Mouse (Mus musculus): ENCODE data around the gene Efhc2. TPM values are rescaled to one million over a fixed set of nuclear protein-coding genes. Genes with fewer than 3 reads are reported as not detected.

Efhc2 gene
- 1.7 and 2.1 TPM in 2 replicates for polyA plus RNA-seq (2014; fragmentation: Nextera tagmentation; extraction: Ambion mirVana)

DNA sequence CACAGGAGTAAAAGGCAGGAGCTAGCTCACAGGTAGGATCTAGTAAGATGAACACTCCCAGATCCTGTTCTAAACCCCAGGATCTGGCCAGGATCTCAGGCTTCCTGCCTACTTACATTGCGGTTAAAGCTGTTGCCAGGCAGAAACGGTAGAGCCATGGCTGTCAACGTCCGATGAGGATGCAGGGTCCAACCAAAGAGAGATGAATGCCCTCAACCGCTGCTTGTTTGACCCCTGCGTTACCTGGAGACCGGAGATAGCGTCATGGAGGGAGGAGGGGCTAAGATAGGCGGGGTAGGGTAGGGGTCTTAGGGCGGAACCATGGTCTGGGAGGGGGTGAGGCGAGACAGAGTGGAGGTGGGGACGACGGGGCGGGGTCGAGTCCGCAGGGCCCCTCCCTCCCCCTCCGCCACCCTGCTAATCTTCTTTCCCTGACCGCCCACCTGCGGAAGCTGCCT, at the start of gene Efhc2:
Gene Efhc2, minus strand, starts transcription at position 243 of the 458 bp plus-strand sequence.
- no peaks in the 10 kb centered on the region for H3K27me3 ChIP-seq (ENCODE audit: control insufficient read depth, insufficient read depth, low read length)
- peak; percentile 76 for ATAC-seq (ENCODE audit: low FRiP score, low TSS enrichment)
- no peak within 1 kb of the TSS; the same call in 1 of the 2 replicates for H3K27ac ChIP-seq (replicated peaks; ENCODE audit: low read depth, low read length)
- peak within 1 kb of the TSS; percentile 44 for H3K9ac ChIP-seq (replicated peaks; ENCODE audit: low read length)
- DNase-seq, result peak; percentile 46
- no peaks in the 10 kb centered on the region for H3K9me3 ChIP-seq (ENCODE audit: control insufficient read depth, low read length)
- WGBS, result 13% methylated on average over 18 of the region's 19 CpGs
- no peaks in the 10 kb centered on the region for H3K36me3 ChIP-seq (ENCODE audit: control insufficient read depth, insufficient read depth, low read length)
- no peaks in the 10 kb centered on the region for H3K4me1 ChIP-seq (ENCODE audit: control insufficient read depth, insufficient read depth, low read length)
- peak within 1 kb of the TSS; percentile 56 for H3K4me2 ChIP-seq (ENCODE audit: low read length)
- peak within 1 kb of the TSS; percentile 36 for H3K4me3 ChIP-seq (replicated peaks; ENCODE audit: low read depth, low read length)

DNA sequence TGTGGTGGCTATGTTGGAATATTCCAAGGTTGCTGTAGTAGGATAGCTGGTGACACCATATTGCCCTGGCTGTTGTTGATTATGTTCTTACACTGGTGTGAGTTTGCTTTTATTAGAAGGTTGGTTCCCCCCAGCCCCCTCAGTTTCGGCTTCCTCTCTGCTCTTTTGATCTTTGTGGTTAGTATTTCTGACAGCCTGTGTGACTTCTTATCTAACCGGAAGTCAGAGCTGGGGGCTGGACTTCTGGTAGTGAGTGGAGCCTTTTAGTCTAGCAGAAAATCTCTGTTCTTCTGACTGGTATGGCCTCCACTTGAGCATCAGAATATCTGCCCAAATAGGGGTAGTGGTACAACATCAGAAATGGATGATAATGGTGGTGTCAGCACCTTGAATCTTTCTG, 45.9 kb upstream of the Efhc2 start:
- DNase-seq, result no peak
- 77% methylated on average over 2 of the region's 2 CpGs for WGBS

DNA sequence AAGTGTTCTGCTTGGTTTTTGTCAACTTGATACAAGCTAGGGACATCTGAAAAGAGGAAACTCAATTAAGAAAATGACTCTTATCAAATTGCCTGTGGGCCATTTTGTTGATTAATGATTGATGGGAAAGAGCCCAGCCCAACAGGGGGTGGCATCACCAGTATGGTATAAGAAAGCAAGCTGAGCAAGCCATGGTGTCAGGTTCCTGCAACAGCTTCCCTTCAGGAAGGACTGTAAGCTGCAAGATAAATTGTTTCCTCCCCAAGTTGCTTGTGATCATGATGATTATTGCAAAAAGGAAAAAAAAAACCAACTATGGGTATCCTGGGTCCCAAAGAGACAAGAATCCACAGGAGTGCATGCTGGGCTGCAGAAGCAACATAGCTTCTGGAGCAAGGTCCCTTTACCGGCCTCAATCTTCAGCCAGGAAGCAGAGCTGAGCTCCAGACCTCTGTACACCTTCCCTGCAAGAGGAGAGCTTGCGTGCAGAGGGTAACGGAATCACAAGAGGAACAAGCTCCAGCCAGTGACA, 18.8 kb downstream of the Efhc2 start:
- Histone ChIP-seq H3K9me3 (ENCODE audit: control insufficient read depth, low read length) (no peaks in the 10 kb centered on the region), H3K27ac (replicated peaks; ENCODE audit: low read depth, low read length) (no peak overlapping the region), H3K9ac (replicated peaks; ENCODE audit: low read length) (no peak overlapping the region), H3K36me3 (ENCODE audit: control insufficient read depth, insufficient read depth, low read length) (no peaks in the 10 kb centered on the region), H3K4me1 (ENCODE audit: control insufficient read depth, insufficient read depth, low read length) (no peaks in the 10 kb centered on the region), H3K4me2 (ENCODE audit: low read length) (no peak overlapping the region), H3K27me3 (ENCODE audit: control insufficient read depth, insufficient read depth, low read length) (no peaks in the 10 kb centered on the region), H3K4me3 (replicated peaks; ENCODE audit: low read depth, low read length) (no peak overlapping the region)
- ATAC-seq (ENCODE audit: low FRiP score, low TSS enrichment), result no peak
- no peak for DNase-seq
- 89% methylated on average over 3 of the region's 3 CpGs for WGBS

More for the DNA sequence above, 45.9 kb upstream of the Efhc2 start:
- no peak overlapping the region for H3K4me2 ChIP-seq (ENCODE audit: low read length)
- H3K9ac ChIP-seq (replicated peaks; ENCODE audit: low read length), result no peak overlapping the region
- no peaks in the 10 kb centered on the region for H3K4me1 ChIP-seq (ENCODE audit: control insufficient read depth, insufficient read depth, low read length)
- no peaks in the 10 kb centered on the region for H3K27me3 ChIP-seq (ENCODE audit: control insufficient read depth, insufficient read depth, low read length)
- H3K9me3 ChIP-seq (ENCODE audit: control insufficient read depth, low read length), result no peaks in the 10 kb centered on the region
- no peak overlapping the region for H3K27ac ChIP-seq (replicated peaks; ENCODE audit: low read depth, low read length)
- no peak for ATAC-seq (ENCODE audit: low FRiP score, low TSS enrichment)
- H3K4me3 ChIP-seq (replicated peaks; ENCODE audit: low read depth, low read length), result no peak overlapping the region
- no peaks in the 10 kb centered on the region for H3K36me3 ChIP-seq (ENCODE audit: control insufficient read depth, insufficient read depth, low read length)

DNA sequence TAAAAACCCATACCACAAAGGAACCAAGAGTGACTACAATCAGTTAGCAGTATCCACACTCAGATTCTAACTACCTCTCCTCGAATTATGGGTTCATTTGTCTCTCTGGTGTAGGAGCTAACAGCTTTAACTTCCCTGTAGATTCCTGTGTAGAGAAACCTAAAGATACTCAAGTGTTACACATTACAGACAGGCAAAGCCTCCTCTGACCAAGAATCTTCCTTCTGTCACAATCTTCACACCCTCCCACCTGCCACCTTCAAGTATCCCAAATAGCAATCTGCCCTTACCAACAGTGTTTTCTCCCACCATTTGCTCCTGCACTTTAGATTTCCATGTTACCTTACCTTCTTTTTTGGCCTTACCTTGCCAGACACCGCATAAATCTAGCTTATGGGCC, 35.3 kb downstream of the Efhc2 start:
- no peaks in the 10 kb centered on the region for H3K27me3 ChIP-seq (ENCODE audit: control insufficient read depth, insufficient read depth, low read length)
- H3K9ac ChIP-seq (replicated peaks; ENCODE audit: low read length), result no peak overlapping the region
- H3K4me2 ChIP-seq (ENCODE audit: low read length), result no peak overlapping the region
- no peaks in the 10 kb centered on the region for H3K9me3 ChIP-seq (ENCODE audit: control insufficient read depth, low read length)
- no peaks in the 10 kb centered on the region for H3K36me3 ChIP-seq (ENCODE audit: control insufficient read depth, insufficient read depth, low read length)
- DNase-seq (no peak), ATAC-seq (ENCODE audit: low FRiP score, low TSS enrichment) (no peak)
- no peaks in the 10 kb centered on the region for H3K4me1 ChIP-seq (ENCODE audit: control insufficient read depth, insufficient read depth, low read length)
- 79% methylated on average over 2 of the region's 2 CpGs for WGBS
- H3K4me3 ChIP-seq (replicated peaks; ENCODE audit: low read depth, low read length), result no peak overlapping the region
- no peak overlapping the region for H3K27ac ChIP-seq (replicated peaks; ENCODE audit: low read depth, low read length)

DNA sequence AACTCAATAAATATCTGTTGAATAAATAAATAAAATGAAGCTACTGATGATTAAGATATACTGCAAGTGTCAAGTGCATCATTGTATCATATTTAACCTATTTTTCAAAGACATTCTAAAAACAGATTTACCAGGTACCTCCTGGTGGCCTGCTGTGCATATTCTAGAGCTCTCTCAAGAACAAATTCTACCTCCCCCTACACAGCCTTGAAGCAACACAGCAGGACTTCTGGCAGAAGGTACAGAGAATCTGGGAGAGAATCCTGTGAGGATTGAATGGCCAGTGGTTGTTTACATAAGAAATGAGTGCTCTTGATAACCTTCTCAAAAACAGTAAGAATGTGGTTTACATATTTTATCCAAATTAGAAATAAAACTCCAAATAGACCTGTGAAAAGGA, 94.0 kb downstream of the Efhc2 start:
- Histone ChIP-seq H3K36me3 (ENCODE audit: control insufficient read depth, insufficient read depth, low read length) (no peaks in the 10 kb centered on the region), H3K27me3 (ENCODE audit: control insufficient read depth, insufficient read depth, low read length) (no peaks in the 10 kb centered on the region), H3K27ac (replicated peaks; ENCODE audit: low read depth, low read length) (no peak overlapping the region), H3K4me1 (ENCODE audit: control insufficient read depth, insufficient read depth, low read length) (no peaks in the 10 kb centered on the region), H3K4me2 (ENCODE audit: low read length) (no peak overlapping the region), H3K9ac (replicated peaks; ENCODE audit: low read length) (no peak overlapping the region), H3K9me3 (ENCODE audit: control insufficient read depth, low read length) (no peaks in the 10 kb centered on the region), H3K4me3 (replicated peaks; ENCODE audit: low read depth, low read length) (no peak overlapping the region)
- ATAC-seq (ENCODE audit: low FRiP score, low TSS enrichment) (no peak), DNase-seq (no peak)

DNA sequence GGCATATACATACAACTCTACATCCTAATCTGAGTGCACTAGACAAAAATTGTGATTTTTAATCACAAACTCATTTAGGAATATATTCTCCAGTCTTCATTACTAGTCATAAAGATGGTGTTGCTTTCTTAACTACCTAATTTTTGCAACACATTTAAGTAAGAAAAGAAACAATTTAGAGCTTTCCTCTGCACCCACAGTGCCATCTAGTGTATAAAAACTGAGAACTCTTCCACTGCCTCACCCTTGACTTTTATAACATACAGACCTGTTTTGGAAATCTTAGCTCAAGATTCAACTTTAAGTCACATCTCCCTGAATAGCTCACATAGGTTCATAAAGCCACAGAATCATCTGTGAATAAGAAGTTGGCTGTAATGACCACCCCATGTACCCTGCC, 101.7 kb downstream of the Efhc2 start:
- DNase-seq (peak; percentile 25), ATAC-seq (ENCODE audit: low FRiP score, low TSS enrichment) (no peak)
- Histone ChIP-seq H3K9ac (replicated peaks; ENCODE audit: low read length) (no peak overlapping the region), H3K4me2 (ENCODE audit: low read length) (no peak overlapping the region), H3K4me1 (ENCODE audit: control insufficient read depth, insufficient read depth, low read length) (no peaks in the 10 kb centered on the region), H3K36me3 (ENCODE audit: control insufficient read depth, insufficient read depth, low read length) (no peaks in the 10 kb centered on the region), H3K27me3 (ENCODE audit: control insufficient read depth, insufficient read depth, low read length) (no peaks in the 10 kb centered on the region), H3K27ac (replicated peaks; ENCODE audit: low read depth, low read length) (no peak overlapping the region), H3K4me3 (replicated peaks; ENCODE audit: low read depth, low read length) (no peak overlapping the region), H3K9me3 (ENCODE audit: control insufficient read depth, low read length) (no peaks in the 10 kb centered on the region)

DNA sequence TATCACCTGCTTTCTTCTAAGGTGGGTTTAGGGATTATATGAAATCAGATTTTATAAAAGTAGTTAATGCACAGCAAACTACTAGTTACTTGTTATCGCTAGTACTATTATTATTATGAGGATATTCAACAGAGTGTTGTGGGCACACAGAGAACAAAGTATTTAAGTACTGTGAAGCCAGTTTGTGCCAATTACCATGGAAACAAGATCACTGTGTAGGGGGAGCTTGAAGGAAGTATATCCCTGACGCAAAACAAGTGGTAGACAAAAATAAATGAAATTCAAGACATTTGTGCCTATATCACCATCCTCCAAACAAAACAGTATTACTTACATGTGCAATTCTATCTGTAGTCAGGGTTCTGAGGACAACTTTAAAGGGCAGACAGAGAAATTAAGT, 105.7 kb downstream of the Efhc2 start:
- Histone ChIP-seq H3K9me3 (ENCODE audit: control insufficient read depth, low read length) (no peaks in the 10 kb centered on the region), H3K9ac (replicated peaks; ENCODE audit: low read length) (no peak overlapping the region)

DNA sequence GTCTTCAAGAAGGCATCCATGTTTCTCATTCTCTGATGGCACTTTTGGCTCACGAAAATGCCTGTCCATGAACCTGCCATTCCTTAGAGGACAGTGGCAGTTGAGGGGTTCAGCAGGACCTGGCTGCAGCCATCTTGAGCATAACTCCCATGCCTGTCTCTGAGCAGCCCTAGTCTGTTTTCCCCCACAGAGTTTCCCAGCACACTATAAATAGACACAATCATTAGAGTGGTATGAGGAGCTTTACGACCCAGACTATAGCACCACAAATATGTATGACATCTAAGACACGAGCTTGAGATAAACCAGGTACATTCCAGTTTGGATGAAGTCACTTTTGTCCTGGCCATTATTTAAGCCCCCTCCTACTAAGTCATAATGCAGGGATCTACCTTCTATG, 143.4 kb downstream of the Efhc2 start:
- Histone ChIP-seq H3K4me2 (ENCODE audit: low read length) (no peak overlapping the region), H3K27me3 (ENCODE audit: control insufficient read depth, insufficient read depth, low read length) (no peaks in the 10 kb centered on the region), H3K27ac (replicated peaks; ENCODE audit: low read depth, low read length) (no peak overlapping the region), H3K4me3 (replicated peaks; ENCODE audit: low read depth, low read length) (no peak overlapping the region), H3K9ac (replicated peaks; ENCODE audit: low read length) (no peak overlapping the region), H3K9me3 (ENCODE audit: control insufficient read depth, low read length) (no peaks in the 10 kb centered on the region), H3K36me3 (ENCODE audit: control insufficient read depth, insufficient read depth, low read length) (no peaks in the 10 kb centered on the region), H3K4me1 (ENCODE audit: control insufficient read depth, insufficient read depth, low read length) (no peaks in the 10 kb centered on the region)
- ATAC-seq (ENCODE audit: low FRiP score, low TSS enrichment), result no peak
- 74% methylated on average over 3 of the region's 3 CpGs for WGBS
- DNase-seq, result no peak

More for the DNA sequence above, 105.7 kb downstream of the Efhc2 start:
- Histone ChIP-seq H3K4me1 (ENCODE audit: control insufficient read depth, insufficient read depth, low read length) (no peaks in the 10 kb centered on the region), H3K27ac (replicated peaks; ENCODE audit: low read depth, low read length) (no peak overlapping the region), H3K4me3 (replicated peaks; ENCODE audit: low read depth, low read length) (no peak overlapping the region), H3K4me2 (ENCODE audit: low read length) (no peak overlapping the region), H3K27me3 (ENCODE audit: control insufficient read depth, insufficient read depth, low read length) (no peaks in the 10 kb centered on the region), H3K36me3 (ENCODE audit: control insufficient read depth, insufficient read depth, low read length) (no peaks in the 10 kb centered on the region)
- ATAC-seq (ENCODE audit: low FRiP score, low TSS enrichment) (no peak), DNase-seq (no peak)
- WGBS, result 75% methylated on average over 2 of the region's 2 CpGs

DNA sequence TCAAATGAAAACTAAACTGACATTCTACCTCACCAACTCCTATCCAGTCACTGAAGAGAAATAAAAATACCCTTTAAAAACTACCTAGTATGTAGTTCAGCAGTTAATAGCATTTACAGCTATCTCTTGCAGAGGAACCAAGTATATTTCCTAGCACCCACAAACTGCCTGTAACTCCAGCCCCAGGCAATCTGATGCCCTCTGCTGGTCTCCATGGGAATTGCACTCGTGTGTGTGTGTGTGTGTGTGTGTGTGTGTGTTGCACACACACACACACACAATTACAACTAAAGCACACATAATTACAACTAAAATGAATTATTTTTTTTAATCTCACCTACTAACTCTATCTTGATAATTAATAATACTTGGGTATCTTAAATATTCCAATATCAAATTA, 153.5 kb downstream of the Efhc2 start:
- no peak for DNase-seq
- 63% methylated on average over 1 of the region's 1 CpGs for WGBS
- ATAC-seq (ENCODE audit: low FRiP score, low TSS enrichment), result no peak
- no peak overlapping the region for H3K4me2 ChIP-seq (ENCODE audit: low read length)
- H3K4me1 ChIP-seq (ENCODE audit: control insufficient read depth, insufficient read depth, low read length), result no peaks in the 10 kb centered on the region
- no peaks in the 10 kb centered on the region for H3K9me3 ChIP-seq (ENCODE audit: control insufficient read depth, low read length)
- H3K36me3 ChIP-seq (ENCODE audit: control insufficient read depth, insufficient read depth, low read length), result no peaks in the 10 kb centered on the region
- no peak overlapping the region for H3K27ac ChIP-seq (replicated peaks; ENCODE audit: low read depth, low read length)
- no peak overlapping the region for H3K9ac ChIP-seq (replicated peaks; ENCODE audit: low read length)
- H3K27me3 ChIP-seq (ENCODE audit: control insufficient read depth, insufficient read depth, low read length), result no peaks in the 10 kb centered on the region
- no peak overlapping the region for H3K4me3 ChIP-seq (replicated peaks; ENCODE audit: low read depth, low read length)

Data from midbrain, embryonic 14.5 days (tissue).